In genomic region chr2:26638039-26638438, GRCm38 (mm10) we compare ENCODE assay signal across 1 mouse cellular context.
TF ChIP-seq lines count a peak whose summit lies in the region.

No protein-coding gene starts in this region.

TF ChIP-seq in MEL, 35 proteins besides CTCF, POLR2A, EP300 and RAD21 (continued from another document):
- TF ChIP-seq MYC (IDR thresholded peaks at IDR 0.05; ENCODE audit: low read depth, low read length) (peak; percentile 75; the same call in 1 of the 2 replicates), MAX (IDR thresholded peaks at IDR 0.05; ENCODE audit: low read length) (no peak), POLR2AphosphoS5 (IDR thresholded peaks at IDR 0.05; ENCODE audit: borderline replicate concordance, low read depth, low read length) (no peak; the same call in 1 of the 2 replicates), MXI1 (IDR thresholded peaks at IDR 0.05; ENCODE audit: low read depth, low read length) (0 out of 2 replicates have a peak, but pooled peaks have one; percentile 17), BHLHE40 (IDR thresholded peaks at IDR 0.05; ENCODE audit: borderline replicate concordance, low read depth, low read length) (no peak), GABPA (IDR thresholded peaks at IDR 0.05; ENCODE audit: low read depth, low read length) (no peak), ZMIZ1 (IDR thresholded peaks at IDR 0.05; ENCODE audit: low read depth, low read length) (no peak), RCOR1 (IDR thresholded peaks at IDR 0.05; ENCODE audit: low read depth, low read length) (peak; percentile 44; the same call in 1 of the 2 replicates), NRF1 (IDR thresholded peaks at IDR 0.05; ENCODE audit: insufficient read depth, low read depth, low read length, poor library complexity, severe bottlenecking) (no peak), NELFE (IDR thresholded peaks at IDR 0.05; ENCODE audit: low read depth, low read length) (no peak), HCFC1 (IDR thresholded peaks at IDR 0.05; ENCODE audit: low read depth, low read length) (no peak), ELF1 (IDR thresholded peaks at IDR 0.05; ENCODE audit: low read depth, low read length) (no peak), ZKSCAN1 (IDR thresholded peaks at IDR 0.05; ENCODE audit: low read depth, low read length) (no peak), USF2 (IDR thresholded peaks at IDR 0.05; ENCODE audit: borderline replicate concordance in 1 of 2, insufficient read depth in 1 of 2, low read depth in 1 of 2, low read length in 2 of 2) (no peak), MAFK (IDR thresholded peaks at IDR 0.05; ENCODE audit: borderline replicate concordance, low read depth, low read length) (no peak), CHD2 (IDR thresholded peaks at IDR 0.05; ENCODE audit: low read length) (no peak), ZC3H11A (IDR thresholded peaks at IDR 0.05; ENCODE audit: low read depth, low read length) (no peak), MAZ (IDR thresholded peaks at IDR 0.05; ENCODE audit: low read depth, low read length) (no peak), ZNF384 (IDR thresholded peaks at IDR 0.05; ENCODE audit: low read depth, low read length) (no peak), KAT2A (conservative IDR thresholded peaks at IDR 0.05; ENCODE audit: low read depth, low read length) (no peak), USF1 (IDR thresholded peaks at IDR 0.05; ENCODE audit: low read depth, low read length) (no peak), TCF12 (IDR thresholded peaks at IDR 0.05; ENCODE audit: low read depth, low read length) (no peak), POLR2AphosphoS2 (IDR thresholded peaks at IDR 0.05; ENCODE audit: low read length) (peak; percentile 42; the same call in 1 of the 2 replicates), TAL1 (IDR thresholded peaks at IDR 0.05; ENCODE audit: low read length) (no peak), MEF2A (IDR thresholded peaks at IDR 0.05; ENCODE audit: extremely low read depth, insufficient replicate concordance, low read depth, low read length, poor library complexity, severe bottlenecking) (no peak), TBP (IDR thresholded peaks at IDR 0.05; ENCODE audit: low read depth, low read length) (peak; percentile 51; the same call in 1 of the 2 replicates)
